Mouse (Mus musculus) spleen, adult 2 months (tissue): ENCODE results near the gene Neurod2.

ENCODE experiments used
- CTCF ChIP-seq: fragments of 200-500 bp; IDR thresholded peaks from 2 replicates; pipeline ENCODE4 v1.5.1; 2011; ENCODE audit warnings: mild to moderate bottlenecking, inconsistent platforms; ENCODE audit not compliant: insufficient read depth, insufficient read length, insufficient replicate concordance; ENCODE audit errors: extremely low read depth
- POLR2A ChIP-seq: fragments of 200-500 bp; IDR thresholded peaks from 2 replicates; pipeline ENCODE4 v1.6.1; 2011; ENCODE audit warnings: low read depth, low read length, inconsistent platforms

GRCm38 (mm10) chr11:98360866-98361521, 31.5 kb upstream of the Neurod2 start:
- TF ChIP-seq CTCF (no peak), POLR2A (no peak)
